Mouse (Mus musculus) c-Kit-positive CD71-negative TER-119-negative erythroid progenitor cells, embryonic 14.5 days (primary cell): Measurements from ENCODE around the gene St3gal5.
"Not testable (repeated sequence)": the region's sequence is repeated elsewhere in the genome, so short reads cannot be mapped to it uniquely, and the experiment has no call there.

Experiments
- DNase-seq: peaks from one replicate; pipeline ENCODE4 v3.0.0-alpha.2; 2013; ENCODE audit warnings: low read depth

St3gal5 gene

DNA sequence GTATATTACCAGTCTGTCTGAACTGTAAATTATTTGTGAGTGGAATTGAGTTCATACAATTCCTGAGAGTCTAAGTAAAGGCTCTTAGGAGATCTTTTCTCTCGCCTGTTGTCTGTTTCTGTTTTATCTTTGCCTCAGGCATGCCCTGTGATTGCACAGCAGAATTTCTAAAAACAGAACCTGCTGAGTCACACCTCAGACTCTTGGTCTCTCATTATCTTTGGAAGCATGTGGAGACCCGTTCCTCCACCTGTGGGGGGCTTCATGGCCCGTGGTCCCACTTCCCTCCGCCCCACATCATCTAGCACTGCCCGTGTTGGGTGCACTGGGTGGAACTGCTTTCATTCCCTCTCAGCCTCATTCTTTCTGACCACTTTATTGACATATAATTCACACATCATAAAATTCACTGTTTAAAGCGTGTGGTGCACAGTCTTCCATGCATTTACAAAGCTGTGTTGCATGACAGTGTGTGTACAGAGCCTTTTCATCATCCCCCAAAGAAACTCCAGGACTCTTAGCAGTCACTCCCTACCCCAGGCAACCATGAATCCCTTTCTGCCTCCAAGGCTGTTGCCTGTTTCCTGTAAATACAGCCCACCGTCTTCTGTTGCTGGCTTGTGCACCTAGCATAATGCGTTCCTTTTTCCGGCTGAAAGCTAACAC is 37.6 kb downstream of the St3gal5 start:
- DNase-seq: no peak

DNA sequence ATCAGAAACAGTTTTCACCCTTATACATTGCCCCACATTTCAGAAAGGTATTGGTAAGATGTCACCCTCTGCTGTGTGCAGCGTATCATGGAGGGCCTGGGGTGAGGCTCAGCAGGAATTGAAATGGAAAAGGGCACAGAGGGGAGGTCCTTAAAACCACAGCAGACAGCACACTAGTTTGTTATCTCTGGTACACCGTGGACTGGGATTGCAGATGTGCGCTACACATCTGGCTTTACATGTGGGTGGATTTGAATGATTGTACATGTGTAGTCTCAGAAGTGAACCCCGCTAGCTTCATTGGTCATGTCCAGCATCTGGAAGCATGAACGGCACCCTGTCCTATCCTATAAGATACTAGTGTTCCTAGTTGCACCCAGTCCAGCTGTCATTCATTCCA is 38.6 kb downstream of the St3gal5 start:
- no peak for DNase-seq

DNA sequence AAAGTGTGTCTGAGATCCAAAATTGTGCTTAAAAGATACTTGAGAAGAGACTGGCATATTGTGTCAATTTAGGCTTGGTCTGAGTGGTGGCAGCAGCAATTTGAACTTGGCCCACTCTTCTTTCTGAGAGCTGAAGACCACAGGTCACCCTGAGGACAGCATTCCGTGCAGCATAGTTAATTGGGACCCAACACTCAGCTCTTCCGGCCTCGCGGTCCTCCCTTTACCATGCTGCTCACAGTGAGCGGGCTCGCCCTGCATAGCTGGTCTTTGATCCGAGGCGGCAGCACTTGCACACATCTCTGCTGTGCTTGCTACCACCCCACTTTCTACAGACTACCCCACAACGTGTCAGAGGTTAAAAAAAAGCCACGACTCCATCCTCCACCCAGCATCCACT is 39.2 kb downstream of the St3gal5 start:
- no peak for DNase-seq

DNA sequence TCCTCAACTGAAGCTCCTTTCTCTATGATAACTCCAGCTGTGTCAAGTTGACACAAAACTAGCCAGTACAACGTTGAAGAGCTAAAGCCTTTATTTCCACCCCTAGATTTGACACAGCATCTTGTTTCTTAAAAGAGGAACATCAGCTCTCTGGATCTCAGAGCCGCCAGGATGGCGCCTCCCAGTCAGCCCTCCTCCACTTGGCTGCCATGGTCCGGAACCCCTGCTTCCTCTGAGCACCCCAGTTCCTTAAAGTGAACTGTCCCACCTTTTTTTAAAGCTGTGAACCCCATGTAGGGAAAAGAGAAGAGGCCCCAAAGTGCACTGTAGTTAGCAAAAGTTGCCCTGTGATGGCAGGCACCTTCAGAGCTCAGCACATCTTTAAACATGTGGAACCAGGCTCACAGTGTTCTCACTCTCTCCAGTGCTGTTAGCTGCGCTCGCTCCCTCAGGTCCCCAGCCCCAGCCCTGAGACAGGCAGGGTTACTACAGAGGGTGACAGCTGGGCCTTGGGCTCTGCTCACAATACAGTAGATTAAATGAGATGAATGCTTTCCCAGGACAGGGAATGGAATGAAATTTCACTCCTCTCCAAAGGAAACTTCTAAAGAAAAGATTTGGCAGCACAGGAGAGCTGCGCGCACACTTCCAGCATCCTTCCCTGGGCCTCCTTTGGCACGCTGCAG is 42.3 kb downstream of the St3gal5 start:
- DNase-seq: no peak

DNA sequence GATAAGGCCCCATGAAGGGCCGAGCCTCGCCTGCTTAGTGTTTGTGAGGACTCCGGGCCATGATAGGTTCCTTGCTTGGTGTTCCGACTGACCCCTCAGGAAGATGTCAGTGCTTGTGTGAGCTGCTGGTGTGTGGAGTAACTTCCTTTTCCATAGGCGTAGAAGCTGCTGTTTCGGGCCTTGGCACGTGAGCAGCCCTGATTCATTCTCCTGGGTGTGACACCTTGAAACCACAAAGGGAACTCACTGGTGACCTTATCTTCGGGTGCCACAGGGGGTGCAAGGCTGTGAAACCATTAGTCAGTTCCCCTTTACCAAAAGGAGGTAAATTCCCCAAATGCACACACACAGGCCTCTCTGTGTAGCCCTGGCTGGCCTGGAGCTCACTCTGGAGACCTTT is 43.0 kb downstream of the St3gal5 start:
- DNase-seq: peak; percentile 67

DNA sequence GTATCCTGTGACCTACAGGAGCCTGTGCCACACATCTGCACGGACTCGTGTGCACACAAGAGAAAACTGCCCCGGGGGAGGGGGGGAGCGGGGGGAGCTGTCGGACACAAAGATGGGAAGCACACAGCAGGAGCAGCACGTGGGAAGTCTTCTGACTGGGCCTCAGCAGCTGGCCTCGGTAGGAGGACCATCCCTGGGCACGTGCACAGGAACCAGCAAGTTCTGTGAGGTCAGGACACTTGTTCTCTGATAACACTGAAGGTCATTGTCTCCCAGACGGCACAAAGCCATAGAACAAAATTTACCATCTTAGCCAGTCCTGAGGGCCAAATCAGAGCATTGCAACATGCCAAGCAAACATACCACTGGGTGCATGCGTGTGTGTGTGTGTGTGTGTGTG is 43.8 kb downstream of the St3gal5 start:
- DNase-seq: no peak

DNA sequence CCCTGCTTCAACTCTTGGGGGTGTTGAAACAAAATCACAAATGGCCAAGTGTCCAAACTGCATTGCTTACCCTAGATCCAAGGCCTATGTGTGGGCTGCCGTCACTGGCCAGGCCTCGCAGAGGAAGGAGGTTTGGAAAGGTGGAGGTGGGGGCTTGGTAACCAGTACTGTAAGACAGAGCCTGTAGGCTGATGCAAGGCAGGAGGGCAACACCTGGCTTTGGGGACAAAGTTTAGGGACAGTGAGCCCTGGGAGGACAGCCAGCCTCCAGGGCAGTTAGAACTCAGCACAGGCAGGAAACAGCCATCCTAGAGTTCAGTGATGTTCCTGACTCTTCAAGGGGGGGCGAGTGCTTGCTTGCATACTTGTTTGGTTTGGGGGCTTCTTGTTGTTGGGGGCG is 45.2 kb downstream of the St3gal5 start:
- DNase-seq: no peak

DNA sequence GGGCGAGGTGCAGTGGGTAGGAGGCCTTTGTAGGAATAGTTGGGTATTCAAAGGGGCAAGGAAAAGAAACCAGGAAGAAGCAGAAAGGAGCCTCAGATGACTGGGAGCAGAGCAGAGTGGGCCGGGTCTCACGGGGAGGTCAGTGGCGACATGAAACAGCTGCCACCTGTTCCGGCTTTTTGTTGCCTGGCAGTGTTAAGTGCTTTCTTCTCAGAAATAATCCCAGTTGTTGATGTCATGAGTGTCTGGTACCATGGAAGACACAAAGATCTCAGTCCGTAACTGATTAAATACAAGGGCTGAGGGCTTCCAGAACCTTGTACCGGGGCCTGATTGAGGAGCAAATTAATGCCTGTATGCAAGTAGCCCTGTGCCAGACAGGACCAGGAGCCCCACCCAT is 47.0 kb downstream of the St3gal5 start:
- DNase-seq: no peak

DNA sequence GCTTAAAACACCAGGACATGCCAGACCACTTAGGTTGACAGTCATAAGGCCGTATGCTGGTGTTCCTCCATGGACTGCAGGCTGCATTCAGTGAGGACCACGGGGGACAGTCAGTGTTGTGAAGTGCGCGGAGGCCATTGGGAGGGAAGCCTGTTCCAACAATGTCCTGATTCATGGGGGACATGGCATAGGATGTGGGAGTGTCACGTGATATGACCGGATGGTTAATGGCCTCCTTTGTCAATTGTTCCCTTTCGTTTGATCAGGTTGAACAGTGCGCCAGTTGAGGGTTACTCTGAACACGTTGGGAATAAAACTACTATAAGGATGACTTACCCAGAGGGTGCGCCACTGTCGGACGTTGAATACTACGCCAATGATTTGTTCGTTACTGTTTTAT is 49.4 kb downstream of the St3gal5 start:
- no peak for DNase-seq

DNA sequence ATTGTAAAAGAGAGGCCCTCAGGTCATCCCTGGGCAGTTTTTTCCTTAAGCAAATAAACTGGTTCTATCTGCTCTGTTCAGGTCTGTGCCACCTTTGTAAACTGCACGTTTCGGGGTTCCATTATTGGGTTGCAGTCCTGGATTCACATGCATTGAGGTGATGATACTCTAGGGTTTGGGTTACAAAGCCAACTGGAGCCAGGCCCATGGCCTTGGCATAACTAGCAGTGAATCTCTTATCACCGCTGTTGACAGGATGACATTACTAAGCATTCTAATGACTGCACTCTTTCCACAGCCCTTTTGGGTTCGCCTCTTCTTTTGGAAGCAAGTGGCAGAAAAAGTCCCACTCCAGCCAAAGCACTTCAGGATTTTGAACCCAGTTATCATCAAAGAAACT is 51.3 kb downstream of the St3gal5 start:
- no peak for DNase-seq

DNA sequence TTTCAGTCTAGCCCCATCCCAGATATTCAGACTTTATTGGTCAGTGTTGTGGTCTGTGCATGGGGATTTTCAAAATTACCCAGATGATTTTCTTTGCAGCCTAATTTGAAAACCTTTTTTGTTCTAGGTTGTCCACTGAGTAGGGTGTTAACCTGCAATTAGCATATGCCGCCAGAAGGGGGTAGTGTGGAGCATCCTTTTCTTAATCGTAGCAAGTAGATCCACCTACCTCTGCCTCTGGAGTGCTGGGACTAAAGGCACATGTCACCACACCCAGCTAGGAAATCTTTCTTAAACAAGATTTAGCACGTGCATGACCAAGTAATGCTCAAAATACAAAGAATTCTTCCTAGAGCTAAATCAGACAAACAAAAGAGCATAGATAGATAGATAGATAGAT is 52.4 kb downstream of the St3gal5 start:
- no peak for DNase-seq

DNA sequence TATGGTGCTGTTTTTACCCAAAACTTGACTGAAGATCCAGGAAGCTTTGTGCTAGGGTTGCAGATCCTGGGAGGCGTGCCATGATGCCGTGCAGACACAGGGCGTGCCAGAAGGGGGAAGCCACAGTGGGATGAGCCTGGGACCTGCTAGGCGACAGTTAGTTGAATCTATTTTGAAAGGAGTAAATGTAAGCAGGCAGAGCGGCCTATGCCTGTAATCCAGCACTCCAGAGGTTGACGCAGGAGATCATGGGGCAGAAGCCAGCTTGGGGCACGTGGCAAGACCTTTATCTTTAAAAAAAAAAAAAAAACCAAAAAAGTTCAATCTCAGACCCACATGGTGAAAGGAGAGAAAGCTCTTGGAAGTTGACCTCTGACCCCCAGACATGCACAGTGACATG is 55.3 kb downstream of the St3gal5 start:
- DNase-seq: no peak

DNA sequence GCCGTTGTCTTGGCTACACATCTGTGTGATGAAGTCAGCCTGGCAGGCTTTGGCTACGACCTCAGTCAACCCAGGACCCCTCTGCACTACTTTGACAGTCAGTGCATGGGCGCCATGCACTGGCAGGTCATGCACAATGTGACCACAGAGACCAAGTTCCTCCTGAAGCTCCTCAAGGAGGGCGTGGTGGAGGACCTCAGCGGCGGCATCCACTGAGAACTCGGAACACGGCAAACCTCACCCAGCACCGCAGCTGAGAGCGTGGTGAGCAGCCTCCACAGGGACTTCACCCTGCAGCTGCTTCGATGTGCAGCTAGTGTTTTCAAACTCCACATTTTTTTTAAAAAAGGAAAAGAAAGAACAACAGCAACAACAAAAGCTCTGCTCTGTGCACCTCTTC is 56.1 kb downstream of the St3gal5 start:
- no peak for DNase-seq

DNA sequence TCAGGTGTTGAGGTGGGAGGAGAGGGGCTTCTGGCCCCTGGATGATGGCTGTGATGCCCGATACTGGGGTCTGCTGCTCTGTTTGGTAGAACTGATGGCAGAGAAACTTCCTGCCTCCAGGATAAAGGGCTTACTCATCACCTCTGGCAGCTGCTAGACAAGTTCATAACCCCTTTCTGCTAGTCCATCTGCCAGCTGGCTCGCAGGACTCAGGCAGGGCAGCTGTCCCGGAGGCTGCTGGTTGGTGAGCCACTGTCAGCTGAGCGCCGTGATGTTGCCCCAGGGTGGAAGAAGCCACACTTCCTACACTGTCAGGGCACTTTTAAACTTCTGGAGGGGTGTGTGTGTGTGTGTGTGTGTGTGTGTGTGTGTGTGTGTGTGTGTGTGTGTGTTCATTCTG is 56.6 kb downstream of the St3gal5 start:
- DNase-seq: not testable (repeated sequence)

DNA sequence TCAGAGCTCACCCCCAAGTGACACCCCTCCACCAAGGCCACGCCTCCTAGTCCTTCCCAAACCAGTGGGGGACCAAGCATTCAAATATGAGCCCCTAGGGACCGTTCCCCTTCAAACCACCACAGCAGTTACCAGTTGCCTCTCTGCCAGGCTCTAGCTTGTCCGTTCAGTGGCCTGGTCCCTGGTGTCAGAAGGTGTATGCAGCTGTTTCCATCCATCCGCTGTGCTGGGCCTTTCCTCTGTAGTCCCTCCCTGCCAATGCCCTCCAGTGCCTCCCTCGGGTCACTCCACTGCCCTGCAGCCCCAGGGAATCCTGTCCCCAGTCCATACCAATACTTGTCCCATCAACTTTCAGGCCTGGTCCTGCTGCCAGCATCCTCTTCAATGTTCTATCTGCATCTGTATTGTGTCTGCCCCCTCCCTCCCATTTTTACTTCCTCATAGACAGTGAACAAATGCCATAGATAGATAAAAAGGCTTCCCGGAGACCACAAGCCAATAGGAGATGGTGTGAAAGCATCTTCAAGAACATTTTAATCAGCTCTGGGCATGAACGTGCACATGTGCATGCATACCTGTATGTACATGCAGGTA is 57.6 kb downstream of the St3gal5 start:
- DNase-seq: no peak

DNA sequence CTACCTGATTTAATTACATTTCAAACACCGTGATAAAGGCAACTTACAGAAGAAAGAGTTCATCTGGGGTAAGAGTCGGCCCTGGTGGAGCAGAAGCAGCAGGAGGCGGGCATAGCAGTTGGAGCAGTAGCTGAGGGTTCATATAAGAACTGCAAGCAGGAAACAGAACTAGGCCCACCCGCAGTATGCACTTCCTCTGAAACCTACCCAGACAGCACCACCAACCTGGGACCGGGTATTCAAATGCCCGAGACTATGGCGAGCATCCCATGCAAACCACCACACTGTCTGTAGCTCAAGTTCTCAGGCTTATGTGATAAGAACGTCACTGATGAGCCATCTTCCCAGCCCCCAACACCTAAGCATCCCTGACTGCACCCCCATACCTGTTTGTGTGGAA is 58.3 kb downstream of the St3gal5 start:
- no peak for DNase-seq

DNA sequence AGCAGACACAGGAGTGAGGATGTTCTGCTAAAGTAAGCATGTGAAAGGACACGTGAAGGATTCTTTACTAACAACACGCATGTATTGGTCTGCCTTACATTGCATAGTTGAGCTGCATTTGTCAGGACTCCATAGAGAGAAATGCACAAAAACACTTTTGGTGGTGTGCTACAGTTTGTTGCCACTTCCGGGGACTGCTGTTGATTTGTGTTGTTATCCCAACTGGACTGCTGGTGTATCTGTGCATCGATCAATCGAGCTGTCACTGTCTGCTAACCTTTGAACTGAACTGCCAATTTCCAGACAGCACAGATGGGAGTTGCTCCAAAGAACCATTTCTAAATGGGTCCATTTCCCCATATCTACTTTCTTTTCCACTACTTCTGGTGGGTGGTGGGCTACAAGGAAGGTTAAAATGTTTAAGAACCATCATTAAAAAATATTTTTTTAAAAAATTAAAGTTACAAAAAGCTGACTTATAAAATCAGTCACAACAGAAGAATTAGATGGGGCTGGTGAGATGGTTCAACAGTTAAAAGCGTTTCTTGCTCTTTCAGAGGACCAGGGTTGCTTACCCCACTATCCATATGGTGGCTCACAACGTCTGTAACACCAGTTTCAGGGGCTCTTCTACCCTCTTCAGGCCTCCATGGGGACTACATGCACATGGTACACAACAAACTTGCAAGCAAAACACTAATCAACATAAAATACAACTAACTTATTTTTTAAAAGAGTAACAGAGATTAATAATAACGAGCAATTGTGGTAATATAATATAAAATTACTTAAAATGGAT is 61.8 kb downstream of the St3gal5 start:
- DNase-seq: no peak

DNA sequence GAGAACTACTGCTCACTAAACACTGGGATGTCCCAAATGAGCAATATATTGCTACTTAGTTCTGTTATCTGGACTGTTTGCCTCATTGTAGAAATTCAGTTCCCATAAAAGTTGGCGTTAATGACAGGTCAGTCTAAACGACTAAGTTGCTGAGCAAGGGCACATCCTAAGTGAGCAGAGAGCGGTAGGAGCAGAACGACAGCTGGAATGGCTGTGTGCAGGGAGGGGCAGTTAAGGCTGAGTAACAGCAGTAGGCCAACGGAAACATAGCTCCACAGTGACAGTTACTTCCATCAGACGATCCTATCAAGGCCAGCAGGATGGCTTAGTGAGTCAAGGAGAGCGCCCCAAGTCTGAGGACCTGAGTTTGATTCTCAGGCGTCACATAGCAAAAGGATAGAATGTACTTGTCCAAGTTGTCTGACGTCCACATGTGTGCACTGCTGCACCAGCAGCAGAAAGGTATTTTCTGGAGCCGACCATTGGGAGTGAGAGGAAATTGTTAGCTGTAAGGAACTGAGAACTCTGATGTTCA is 62.5 kb downstream of the St3gal5 start:
- no peak for DNase-seq

DNA sequence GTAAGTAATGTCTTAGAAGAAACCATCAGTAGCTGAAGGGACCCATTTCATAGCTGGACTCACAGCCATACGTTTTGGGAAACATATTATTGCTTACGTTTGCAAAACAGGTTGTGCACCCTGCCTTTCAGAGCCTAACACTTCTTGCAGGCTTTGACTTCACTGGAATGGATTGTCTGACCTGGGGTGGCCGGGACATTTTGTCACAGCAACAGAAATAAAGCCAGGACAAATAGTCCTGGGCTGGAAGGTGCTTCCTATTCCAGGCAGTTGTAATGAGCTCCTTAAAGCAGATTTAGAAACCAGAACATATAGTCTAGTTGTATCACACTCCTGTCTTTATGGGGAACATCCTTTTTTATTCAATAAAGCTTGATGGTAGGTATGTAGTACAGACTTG is 63.6 kb downstream of the St3gal5 start:
- no peak for DNase-seq

DNA sequence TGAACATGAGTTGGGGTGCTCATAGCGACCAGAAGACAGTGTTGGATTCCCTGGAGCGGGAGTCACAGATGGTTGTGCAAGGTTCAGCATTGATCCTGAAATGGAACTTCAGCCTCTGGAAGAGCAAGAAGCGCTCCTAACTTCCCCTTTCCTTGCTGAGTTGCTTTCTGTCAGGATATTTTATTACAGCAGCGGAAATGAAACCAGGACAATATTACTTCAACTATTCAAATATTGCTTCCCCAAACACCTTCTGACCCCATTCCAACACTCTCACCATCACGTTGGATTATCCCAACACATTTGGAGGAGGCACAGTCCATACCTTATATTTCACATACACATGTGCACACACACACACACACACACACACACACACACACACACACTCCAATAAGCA is 64.4 kb downstream of the St3gal5 start:
- no peak for DNase-seq

DNA sequence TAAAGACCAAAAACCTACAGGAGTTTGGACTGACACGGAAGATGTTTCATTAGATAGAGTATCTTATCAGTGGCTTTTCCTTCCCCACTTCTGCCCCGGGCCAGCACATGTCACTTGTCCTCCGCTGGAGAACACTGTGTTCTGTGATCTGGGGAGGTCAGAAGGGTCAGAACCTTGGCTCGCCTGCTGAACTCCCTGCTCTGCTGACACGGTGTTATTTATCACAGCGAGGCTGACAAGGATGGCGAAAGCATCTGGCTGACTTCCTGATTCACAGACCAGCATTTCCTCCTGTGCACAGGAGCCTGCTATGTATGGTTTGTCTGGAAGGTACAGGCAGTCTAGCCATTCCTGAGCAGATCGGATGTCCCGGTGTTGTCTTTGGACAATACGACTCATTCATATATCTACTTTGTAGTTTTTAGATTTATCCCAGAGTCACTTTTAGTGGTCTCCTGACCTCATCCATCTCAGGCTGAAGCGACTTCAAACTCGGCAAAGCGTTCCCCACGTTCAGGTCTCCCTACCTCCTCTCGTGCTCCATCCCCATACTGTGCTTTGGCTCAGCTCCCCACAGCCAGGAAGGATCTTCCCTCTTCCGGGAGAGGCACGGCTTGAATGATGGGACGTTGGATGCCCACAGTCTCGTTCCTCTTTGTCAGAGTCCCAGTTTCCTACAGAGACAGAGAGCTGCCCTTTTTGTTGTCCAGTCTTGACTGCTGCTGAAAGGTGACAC is 64.9 kb downstream of the St3gal5 start:
- no peak for DNase-seq
